8 mouse cellular contexts compared by ENCODE assay signal in genomic region chr4:109280459-109281160, GRCm38 (mm10). TPM values are rescaled to one million over a fixed set of nuclear protein-coding genes. Genes with fewer than 3 reads are reported as not detected.
DNase-seq lines count a peak whose midpoint lies in the region; ATAC-seq and TF ChIP-seq lines count a peak whose summit lies in the region.

No protein-coding gene starts in this region.

- H3K4me3 ChIP-seq in kidney, adult 2 months (ENCODE audit: insufficient read depth, low read depth, low read length), result peak overlapping the region; percentile 94
- peak overlapping the region; percentile 88 for H3K4me3 ChIP-seq in brown adipose tissue, adult 24 weeks (ENCODE audit: insufficient read depth, low read depth, low read length)
- peak overlapping the region; percentile 78 for H3K4me3 ChIP-seq in forebrain, embryonic 13.5 days
- peak overlapping the region; percentile 86 for H3K4me3 ChIP-seq in hindbrain, embryonic 15.5 days
- H3K4me3 ChIP-seq in liver, postnatal 0 days (ENCODE audit: low read depth, low read length), result peak overlapping the region; percentile 89
- H3K4me3 ChIP-seq in neural tube, embryonic 11.5 days (ENCODE audit: low read depth, low read length), result peak overlapping the region; percentile 87

- TF ChIP-seq POLR2A in kidney, adult 2 months (IDR thresholded peaks at IDR 0.05; ENCODE audit: low read depth, low read length), result no peak

- TF ChIP-seq EP300 in liver, postnatal 0 days (IDR thresholded peaks at IDR 0.05; ENCODE audit: low read depth), result no peak

- H3K4me1 ChIP-seq in kidney, adult 2 months (ENCODE audit: control insufficient read depth, insufficient read depth, low read length), result peaks cover 10% of the 10 kb centered on the region; the same call in 1 of the 2 replicates
- H3K4me1 ChIP-seq in brown adipose tissue, adult 24 weeks (ENCODE audit: control insufficient read depth, insufficient read depth, insufficient read length, low read length), result peaks cover 8% of the 10 kb centered on the region; the same call in 1 of the 2 replicates
- peaks cover 16% of the 10 kb centered on the region for H3K4me1 ChIP-seq in forebrain, embryonic 13.5 days
- H3K4me1 ChIP-seq in hindbrain, embryonic 15.5 days (replicated peaks), result peaks cover 8% of the 10 kb centered on the region; the same call in 1 of the 2 replicates
- H3K4me1 ChIP-seq in liver, postnatal 0 days (ENCODE audit: insufficient read depth), result peaks cover 26% of the 10 kb centered on the region
- no peaks in the 10 kb centered on the region; the same call in 1 of the 2 replicates for H3K4me1 ChIP-seq in neural tube, embryonic 11.5 days (ENCODE audit: control insufficient read depth, insufficient read depth, low read length)

- peak overlapping the region; percentile 51 for H3K27ac ChIP-seq in kidney, adult 2 months (ENCODE audit: insufficient read depth, low read depth, low read length)
- H3K27ac ChIP-seq in brown adipose tissue, adult 24 weeks (replicated peaks; ENCODE audit: low read depth, low read length), result peak overlapping the region; percentile 45; the same call in 1 of the 2 replicates
- no peak overlapping the region for H3K27ac ChIP-seq in forebrain, embryonic 13.5 days
- H3K27ac ChIP-seq in hindbrain, embryonic 15.5 days (replicated peaks), result peak overlapping the region; percentile 65
- H3K27ac ChIP-seq in liver, postnatal 0 days (ENCODE audit: low read depth), result peak overlapping the region; percentile 96
- no peak overlapping the region for H3K27ac ChIP-seq in neural tube, embryonic 11.5 days (ENCODE audit: low read depth, low read length)

- H3K9me3 ChIP-seq in forebrain, embryonic 13.5 days (replicated peaks), result no peaks in the 10 kb centered on the region
- no peaks in the 10 kb centered on the region for H3K9me3 ChIP-seq in hindbrain, embryonic 15.5 days
- H3K9me3 ChIP-seq in liver, postnatal 0 days (ENCODE audit: low read length), result no peaks in the 10 kb centered on the region
- H3K9me3 ChIP-seq in neural tube, embryonic 11.5 days (ENCODE audit: control insufficient read depth, low read length), result no peaks in the 10 kb centered on the region

- peak; percentile 86 for ATAC-seq in forebrain, embryonic 13.5 days
- ATAC-seq in hindbrain, embryonic 15.5 days (ENCODE audit: low FRiP score, low read depth), result peak; percentile 87
- ATAC-seq in liver, postnatal 0 days, result peak; percentile 81
- ATAC-seq in neural tube, embryonic 11.5 days (ENCODE audit: insufficient read depth, low FRiP score, low TSS enrichment), result peak; percentile 82

- no peak for TF ChIP-seq CTCF in kidney, adult 2 months (conservative IDR thresholded peaks at IDR 0.05; ENCODE audit: insufficient read depth, insufficient read length, low read depth, low read length)
- TF ChIP-seq CTCF in liver, postnatal 0 days (IDR thresholded peaks at IDR 0.05; ENCODE audit: low read depth), result 0 out of 2 replicates have a peak, but pooled peaks have one; percentile 2

- no peak for DNase-seq in kidney, adult 2 months
- no peak for DNase-seq in kidney, postnatal 14 days
- peak; percentile 56 for DNase-seq in liver, postnatal 0 days
- peak; percentile 48 for DNase-seq in neural tube, embryonic 11.5 days (ENCODE audit: low spot score)
- DNase-seq in thymus, postnatal 14 days, result peak; percentile 64

- no peaks in the 10 kb centered on the region for H3K27me3 ChIP-seq in kidney, adult 2 months (replicated peaks; ENCODE audit: control insufficient read depth, insufficient read depth, low read length)
- no peaks in the 10 kb centered on the region for H3K27me3 ChIP-seq in forebrain, embryonic 13.5 days
- no peaks in the 10 kb centered on the region for H3K27me3 ChIP-seq in hindbrain, embryonic 15.5 days
- H3K27me3 ChIP-seq in liver, postnatal 0 days (ENCODE audit: insufficient read depth, low read length), result no peaks in the 10 kb centered on the region
- H3K27me3 ChIP-seq in neural tube, embryonic 11.5 days (ENCODE audit: control insufficient read depth, insufficient read depth, low read length), result no peaks in the 10 kb centered on the region

- peak overlapping the region; percentile 87 for H3K4me2 ChIP-seq in forebrain, embryonic 13.5 days
- peak overlapping the region; percentile 77 for H3K4me2 ChIP-seq in hindbrain, embryonic 15.5 days
- H3K4me2 ChIP-seq in liver, postnatal 0 days (ENCODE audit: low read depth, low read length), result peak overlapping the region; percentile 90
- peak overlapping the region; percentile 83 for H3K4me2 ChIP-seq in neural tube, embryonic 11.5 days (ENCODE audit: low read depth)

- H3K9ac ChIP-seq in forebrain, embryonic 13.5 days, result peak overlapping the region; percentile 78
- peak overlapping the region; percentile 69 for H3K9ac ChIP-seq in hindbrain, embryonic 15.5 days
- peak overlapping the region; percentile 97 for H3K9ac ChIP-seq in liver, postnatal 0 days (replicated peaks)
- peak overlapping the region; percentile 81 for H3K9ac ChIP-seq in neural tube, embryonic 11.5 days (ENCODE audit: low read length)

- 1% methylated on average over 70 of the region's 85 CpGs for WGBS in kidney, adult 2 months
- under 1% methylated on average over 67 of the region's 85 CpGs for WGBS in forebrain, embryonic 13.5 days
- WGBS in hindbrain, embryonic 15.5 days, result under 1% methylated on average over 83 of the region's 85 CpGs
- under 1% methylated on average over 65 of the region's 85 CpGs for WGBS in liver, postnatal 0 days (ENCODE audit: insufficient replicate concordance)
- under 1% methylated on average over 65 of the region's 85 CpGs for WGBS in neural tube, embryonic 11.5 days

- H3K36me3 ChIP-seq in kidney, adult 2 months (ENCODE audit: control insufficient read depth, insufficient read depth, low read length), result no peaks in the 10 kb centered on the region
- H3K36me3 ChIP-seq in forebrain, embryonic 13.5 days (ENCODE audit: poor library complexity, severe bottlenecking), result no peaks in the 10 kb centered on the region
- no peaks in the 10 kb centered on the region for H3K36me3 ChIP-seq in hindbrain, embryonic 15.5 days
- H3K36me3 ChIP-seq in liver, postnatal 0 days (replicated peaks; ENCODE audit: insufficient read depth, low read length), result no peaks in the 10 kb centered on the region
- H3K36me3 ChIP-seq in neural tube, embryonic 11.5 days (ENCODE audit: control insufficient read depth, insufficient read depth, low read length), result no peaks in the 10 kb centered on the region

RNA-seq across cellular contexts. Expression of gene Eps15, which starts 0.5 kb away (rescaled TPM):
- 14.0 and 19.3 TPM in 2 replicates for polyA plus RNA-seq in kidney, adult 2 months (2012; rRNA removed)
- polyA plus RNA-seq in brown adipose tissue, adult 24 weeks (2012; ENCODE audit: insufficient read depth, insufficient read length, missing spikeins), result 35.0 and 38.9 TPM in 2 replicates
- 38.3 and 44.8 TPM in 2 replicates for polyA plus RNA-seq in forebrain, embryonic 13.5 days (2015; fragmentation: Nextera tagmentation; extraction: Ambion mirVana)
- polyA plus RNA-seq in hindbrain, embryonic 15.5 days (2015; fragmentation: Nextera tagmentation; extraction: Ambion mirVana), result 62.8 and 65.2 TPM in 2 replicates
- polyA plus RNA-seq in liver, postnatal 0 days (2015; fragmentation: Nextera tagmentation; extraction: Ambion mirVana), result 20.0 and 21.2 TPM in 2 replicates
- 56.6 and 61.1 TPM in 2 replicates for polyA plus RNA-seq in neural tube, embryonic 11.5 days (2014; fragmentation: Nextera tagmentation; extraction: Ambion mirVana)

RNA-seq across cellular contexts. Expression of gene Calr4, which starts 46.3 kb away (rescaled TPM):
- polyA plus RNA-seq in kidney, adult 2 months (2012; rRNA removed), result not detected in 2 replicates
- polyA plus RNA-seq in brown adipose tissue, adult 24 weeks (2012; ENCODE audit: insufficient read depth, insufficient read length, missing spikeins), result 0.96 TPM in 1 of 2 replicates, not detected in the other
- polyA plus RNA-seq in forebrain, embryonic 13.5 days (2015; fragmentation: Nextera tagmentation; extraction: Ambion mirVana), result 0.23 and 0.64 TPM in 2 replicates
- polyA plus RNA-seq in hindbrain, embryonic 15.5 days (2015; fragmentation: Nextera tagmentation; extraction: Ambion mirVana), result 1.8 and 2.2 TPM in 2 replicates
- polyA plus RNA-seq in liver, postnatal 0 days (2015; fragmentation: Nextera tagmentation; extraction: Ambion mirVana), result not detected in 2 replicates
- 0.16 and 0.39 TPM in 2 replicates for polyA plus RNA-seq in neural tube, embryonic 11.5 days (2014; fragmentation: Nextera tagmentation; extraction: Ambion mirVana)

Comparison
In these comparisons a context has a peak if more than half of its experiments do, and no peak if none do; other contexts are left out.
1. DNase-seq: peak in liver, postnatal 0 days (single experiment), neural tube, embryonic 11.5 days (single experiment) and thymus, postnatal 14 days (single experiment); none in kidney, adult 2 months (single experiment) and kidney, postnatal 14 days (single experiment).
2. H3K27ac ChIP-seq: peak in kidney, adult 2 months (single experiment), brown adipose tissue, adult 24 weeks (single experiment), hindbrain, embryonic 15.5 days (single experiment) and liver, postnatal 0 days (single experiment); none in forebrain, embryonic 13.5 days (single experiment) and neural tube, embryonic 11.5 days (single experiment).
3. Peak in every context shown above with its lines, with median percentiles within 50 percentile points of each other: H3K4me3 ChIP-seq, ATAC-seq, H3K4me2 ChIP-seq and H3K9ac ChIP-seq.